Mouse (Mus musculus) embryonic facial prominence, embryonic 10.5 days (tissue): ENCODE data around the gene Rnase12. TPM values are rescaled to one million over a fixed set of nuclear protein-coding genes. Genes with fewer than 3 reads are reported as not detected.
"Not testable (repeated sequence)": the region's sequence is repeated elsewhere in the genome, so short reads cannot be mapped to it uniquely, and the experiment has no call there.

Experiments used
- DNase-seq: peaks from one replicate; pipeline ENCODE4 v3.0.0-alpha.2; 2017; ENCODE audit warnings: low spot score
- H3K27ac ChIP-seq: fragments of 300-500 bp; sonication (generic); replicated peaks from 2 replicates; pipeline ENCODE4 v1.5.1; 2016; ENCODE audit warnings: mild to moderate bottlenecking
- H3K27me3 ChIP-seq: fragments of 300-500 bp; sonication (generic); replicated peaks from 2 replicates; pipeline ENCODE4 v1.6.1; 2016; ENCODE audit warnings: low read depth, mild to moderate bottlenecking; ENCODE audit not compliant: poor library complexity, severe bottlenecking
- H3K36me3 ChIP-seq: fragments of 300-500 bp; sonication (generic); replicated peaks from 2 replicates; pipeline ENCODE4 v1.6.1; 2016; ENCODE audit warnings: mild to moderate bottlenecking, moderate library complexity
- H3K4me1 ChIP-seq: fragments of 300-500 bp; sonication (generic); 2 replicates; pipeline ENCODE4 v1.6.1; 2016
- H3K4me3 ChIP-seq: fragments of 300-500 bp; sonication (generic); 2 replicates; pipeline ENCODE4 v1.5.1; 2016; ENCODE audit warnings: mild to moderate bottlenecking, moderate library complexity
- H3K9me3 ChIP-seq: fragments of 300-500 bp; sonication (generic); 2 replicates; pipeline ENCODE4 v1.6.1; 2016; ENCODE audit warnings: mild to moderate bottlenecking
- WGBS: fragments of 180-500 bp; shearing (Covaris S2); methylation state at CpG from one replicate; pipeline ENCODE4 v1.1.7; 2016; 5-methylcytosine and 5-hydroxymethylcytosine counted together
- polyA plus RNA-seq: library from polyadenylated mRNA; unstranded; fragments of >200 nt; fragmentation: Nextera tagmentation; extraction: Ambion mirVana; gene quantifications from 2 replicates; pipeline ENCODE4 v1.2.1, GENCODE M21; 2016

Rnase12 gene
- polyA plus RNA-seq, 1 experiment from 2014 or later: not detected

DNA sequence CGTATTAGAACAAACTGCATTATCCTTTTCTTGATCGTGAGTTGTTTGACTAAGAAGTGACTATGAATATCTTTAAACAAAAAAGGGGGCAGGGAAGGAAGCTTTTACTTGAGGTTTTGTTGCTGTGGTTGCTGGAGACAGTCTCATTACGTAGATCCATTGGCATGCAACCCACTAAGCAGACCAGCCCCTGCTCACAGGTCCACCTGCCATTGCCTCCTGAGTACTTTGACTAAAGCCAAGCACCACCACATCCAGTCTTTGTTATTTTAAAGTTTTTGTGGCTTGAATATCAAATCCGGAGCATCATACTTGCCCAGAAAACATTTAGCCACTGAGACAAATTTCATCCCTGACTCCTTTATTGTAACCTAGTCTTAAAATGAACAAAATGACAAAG is 21.2 kb downstream of the Rnase12 start:
- WGBS: 87% methylated on average over 4 of the region's 4 CpGs
- no peak for DNase-seq
- H3K27ac ChIP-seq: no peak overlapping the region
- no peaks in the 10 kb centered on the region for H3K4me1 ChIP-seq
- no peaks in the 10 kb centered on the region for H3K36me3 ChIP-seq
- H3K27me3 ChIP-seq: no peaks in the 10 kb centered on the region
- no peak overlapping the region for H3K4me3 ChIP-seq
- H3K9me3 ChIP-seq: no peaks in the 10 kb centered on the region

DNA sequence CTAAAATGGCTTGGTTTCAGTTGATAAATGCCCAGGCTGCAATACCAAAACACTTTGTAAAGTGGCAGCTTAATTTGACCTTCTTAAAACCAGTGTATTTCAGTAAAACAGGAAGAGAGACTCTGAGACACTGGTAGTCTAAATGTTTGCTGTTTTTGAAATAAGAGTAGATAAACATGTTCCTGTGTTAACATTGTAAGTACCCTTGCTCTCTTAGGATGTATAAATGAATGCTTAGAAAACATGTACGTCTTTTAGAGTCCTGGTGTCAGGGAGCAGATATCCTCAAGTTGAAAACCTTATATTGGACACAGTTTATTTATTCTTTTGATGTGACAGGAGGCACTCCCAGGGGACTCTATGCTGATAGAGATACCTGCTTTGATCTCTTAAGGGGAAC is 22.3 kb downstream of the Rnase12 start:
- H3K4me1 ChIP-seq: no peaks in the 10 kb centered on the region
- no peak overlapping the region for H3K4me3 ChIP-seq
- no peaks in the 10 kb centered on the region for H3K9me3 ChIP-seq
- DNase-seq: no peak
- no peak overlapping the region for H3K27ac ChIP-seq
- WGBS: 71% methylated on average over 1 of the region's 1 CpGs
- H3K36me3 ChIP-seq: no peaks in the 10 kb centered on the region
- H3K27me3 ChIP-seq: no peaks in the 10 kb centered on the region

DNA sequence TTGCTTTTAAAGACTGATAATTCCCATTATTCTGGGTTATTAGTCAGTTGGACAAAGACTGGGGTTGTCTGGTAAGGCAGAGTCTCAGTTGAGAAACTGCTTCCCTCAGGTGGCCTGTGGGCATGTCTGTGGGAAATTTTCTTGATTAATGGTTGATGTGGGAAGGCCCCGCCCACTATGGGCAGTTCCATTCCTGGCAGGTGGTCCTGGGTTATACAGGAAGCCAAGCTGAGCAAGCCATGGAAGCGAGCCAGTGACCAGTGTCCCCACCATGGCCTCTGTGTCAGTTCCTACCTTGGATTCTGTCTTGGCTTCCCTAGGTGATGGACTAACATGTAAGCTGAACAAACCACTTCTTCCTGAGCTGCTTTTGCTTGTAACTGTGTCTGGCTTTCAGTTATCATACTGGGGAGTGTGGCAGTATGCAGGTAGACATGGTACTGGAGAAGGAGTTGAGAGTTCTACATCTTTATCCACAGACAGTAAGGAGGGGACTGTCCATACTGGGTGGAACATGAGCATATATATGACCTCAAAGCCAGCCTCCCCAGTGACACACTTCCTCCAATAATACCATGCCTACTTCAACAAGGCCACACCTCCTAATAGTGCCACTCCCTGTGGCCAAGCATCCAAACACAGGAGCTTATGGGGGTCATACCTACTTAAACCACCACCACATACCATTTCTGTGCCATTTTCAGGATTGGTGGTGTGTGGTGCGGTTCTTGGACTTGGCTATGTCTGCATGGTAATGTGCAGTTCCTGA is 29.9 kb downstream of the Rnase12 start:
- 59% methylated on average over 3 of the region's 3 CpGs for WGBS
- Histone ChIP-seq H3K36me3 (no peaks in the 10 kb centered on the region), H3K4me3 (no peak overlapping the region), H3K27me3 (no peaks in the 10 kb centered on the region), H3K4me1 (no peaks in the 10 kb centered on the region), H3K27ac (no peak overlapping the region), H3K9me3 (no peaks in the 10 kb centered on the region)
- no peak for DNase-seq

DNA sequence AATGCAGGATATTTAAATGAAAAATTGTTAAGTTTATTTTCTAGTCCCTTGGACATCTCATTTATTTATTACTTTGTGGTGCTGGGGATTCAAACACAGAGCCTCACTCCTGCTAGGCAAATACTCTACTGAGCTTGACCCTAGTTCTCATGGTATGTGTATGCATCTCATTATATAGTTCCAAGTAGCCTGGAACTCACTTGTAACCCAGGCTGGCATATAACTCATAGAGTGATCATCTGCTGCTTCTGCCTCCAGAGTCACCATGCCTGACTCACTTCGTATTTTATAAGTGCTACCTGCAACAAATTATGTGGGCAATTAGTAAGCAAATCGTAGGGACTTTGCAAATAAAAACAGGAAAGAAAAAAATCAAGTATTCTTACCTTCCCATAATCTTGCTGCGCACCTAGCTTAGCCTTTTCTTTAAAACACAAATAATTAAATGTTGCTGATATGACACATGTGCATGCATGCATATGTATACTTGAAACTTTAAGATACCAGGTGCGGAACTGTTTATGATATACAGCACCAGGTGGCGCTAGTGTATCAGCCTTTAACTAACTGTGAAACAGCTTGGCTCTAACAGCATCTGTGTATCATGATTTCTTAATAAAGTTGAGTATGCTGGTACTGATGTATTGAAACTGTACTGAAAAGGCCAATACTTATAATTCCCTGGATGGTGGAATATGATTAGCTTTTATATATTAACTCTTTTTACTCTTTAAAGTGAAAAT is 30.9 kb downstream of the Rnase12 start:
- Histone ChIP-seq H3K9me3 (no peaks in the 10 kb centered on the region), H3K4me1 (no peaks in the 10 kb centered on the region), H3K27me3 (no peaks in the 10 kb centered on the region), H3K36me3 (no peaks in the 10 kb centered on the region), H3K4me3 (no peak overlapping the region), H3K27ac (no peak overlapping the region)
- 37% methylated on average over 5 of the region's 5 CpGs for WGBS
- peak; percentile 61 for DNase-seq

DNA sequence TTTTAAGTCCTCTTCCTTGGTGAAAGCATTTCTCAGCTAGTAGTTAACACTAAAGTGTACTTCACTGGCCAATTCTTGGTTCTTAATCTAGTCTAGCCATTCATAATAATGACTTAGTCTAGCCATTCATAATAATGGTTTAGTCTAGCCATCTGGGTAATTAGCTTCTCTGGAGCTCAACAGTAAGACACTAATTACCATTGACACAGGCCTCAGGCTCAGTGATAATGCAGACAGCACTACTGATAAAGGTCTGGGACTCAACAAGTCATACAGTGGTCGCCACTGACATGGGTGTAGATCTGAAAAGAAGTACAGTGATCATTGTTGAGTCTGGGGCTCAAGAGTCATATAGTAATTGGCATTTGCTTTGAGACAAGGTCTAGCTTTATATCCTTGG is 32.6 kb downstream of the Rnase12 start:
- WGBS: 80% methylated on average over 1 of the region's 1 CpGs
- Histone ChIP-seq H3K4me3 (no peak overlapping the region), H3K27me3 (no peaks in the 10 kb centered on the region), H3K9me3 (no peaks in the 10 kb centered on the region), H3K36me3 (no peaks in the 10 kb centered on the region), H3K4me1 (no peaks in the 10 kb centered on the region), H3K27ac (no peak overlapping the region)
- DNase-seq: no peak

DNA sequence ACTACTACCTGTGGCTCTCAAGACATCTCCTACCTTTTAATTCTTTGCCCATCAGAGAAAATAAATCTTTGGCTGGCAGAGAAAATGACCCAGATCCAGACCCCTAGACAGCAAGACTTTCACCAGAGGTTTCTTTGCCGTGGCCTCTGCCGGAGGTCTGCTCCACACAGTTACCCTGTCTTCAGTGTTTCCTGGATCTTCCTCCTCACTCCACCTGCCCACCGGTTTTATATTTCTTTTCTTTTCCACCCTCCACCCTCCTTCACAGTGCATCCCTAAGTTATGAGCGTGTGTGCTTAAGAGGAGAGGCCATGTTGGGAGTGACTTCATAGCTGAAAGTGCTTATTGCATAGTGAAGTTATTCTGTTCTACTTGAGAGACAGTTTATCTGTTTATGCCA is 34.0 kb downstream of the Rnase12 start:
- H3K36me3 ChIP-seq: no peaks in the 10 kb centered on the region
- H3K4me3 ChIP-seq: no peak overlapping the region
- H3K27ac ChIP-seq: no peak overlapping the region
- no peaks in the 10 kb centered on the region for H3K9me3 ChIP-seq
- DNase-seq: no peak
- H3K4me1 ChIP-seq: no peaks in the 10 kb centered on the region
- 83% methylated on average over 4 of the region's 4 CpGs for WGBS
- H3K27me3 ChIP-seq: no peaks in the 10 kb centered on the region

DNA sequence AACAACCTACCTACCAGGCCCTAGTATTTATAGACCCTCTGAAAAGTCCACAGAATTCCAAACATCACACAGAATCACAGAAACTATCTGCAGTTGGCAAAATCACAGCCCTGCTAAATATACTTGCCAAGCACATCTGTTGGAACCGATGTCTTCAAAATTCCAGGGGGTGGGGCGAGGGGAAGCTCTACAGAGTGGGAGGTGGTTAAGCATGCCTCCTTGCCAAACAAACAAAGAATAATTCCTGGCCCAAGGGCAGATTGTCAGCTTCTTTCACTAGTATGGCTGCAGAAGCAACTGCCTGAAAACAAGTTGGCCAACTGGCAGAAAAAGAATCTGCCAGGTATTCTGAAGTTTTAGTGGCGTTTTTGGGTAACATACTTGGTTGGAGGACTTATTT is 40.2 kb downstream of the Rnase12 start:
- Histone ChIP-seq H3K27me3 (no peaks in the 10 kb centered on the region), H3K4me1 (no peaks in the 10 kb centered on the region), H3K9me3 (no peaks in the 10 kb centered on the region), H3K27ac (no peak overlapping the region), H3K36me3 (no peaks in the 10 kb centered on the region), H3K4me3 (no peak overlapping the region)
- WGBS: 62% methylated on average over 3 of the region's 3 CpGs
- DNase-seq: no peak

DNA sequence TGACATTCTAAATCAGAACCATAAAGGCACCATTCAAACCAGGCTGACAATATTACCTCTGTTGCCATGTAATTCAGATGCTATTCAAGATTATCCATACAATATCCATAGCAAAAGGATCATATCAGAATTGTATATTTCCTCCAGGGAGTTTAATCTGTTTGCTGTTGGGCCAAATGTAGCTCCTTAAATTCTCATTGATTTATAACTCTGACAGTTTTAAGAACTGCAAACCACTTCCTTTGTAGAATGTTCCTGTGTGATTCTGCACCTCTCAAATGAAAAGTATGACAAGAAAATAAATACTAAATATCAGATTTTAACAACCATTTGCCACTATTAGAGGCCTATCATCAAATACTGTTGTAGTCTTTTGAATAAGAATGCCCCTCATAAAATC is 41.7 kb downstream of the Rnase12 start:
- Histone ChIP-seq H3K9me3 (no peaks in the 10 kb centered on the region), H3K4me1 (no peaks in the 10 kb centered on the region), H3K27ac (no peak overlapping the region), H3K4me3 (no peak overlapping the region), H3K36me3 (no peaks in the 10 kb centered on the region), H3K27me3 (no peaks in the 10 kb centered on the region)
- no peak for DNase-seq

DNA sequence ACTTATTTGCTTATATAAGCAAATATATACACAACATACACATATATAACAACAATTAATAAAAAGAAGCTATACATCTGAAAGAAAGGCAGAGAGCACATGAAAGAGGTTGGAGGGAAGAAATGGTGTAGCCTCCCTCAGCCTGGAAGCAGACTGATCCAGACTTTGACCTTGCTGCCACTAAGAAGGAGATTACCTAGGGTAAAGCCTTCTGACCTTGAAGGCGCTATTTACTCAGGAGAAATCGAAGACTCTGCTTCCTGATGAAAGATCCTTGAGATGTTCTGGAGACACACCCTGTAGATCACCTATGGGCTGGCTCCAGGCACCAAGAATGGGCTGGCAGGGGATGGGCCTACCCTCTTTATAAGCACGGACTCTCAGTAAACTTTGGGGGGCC is 42.7 kb downstream of the Rnase12 start:
- not testable (repeated sequence) for H3K4me1 ChIP-seq, DNase-seq, H3K9me3 ChIP-seq, H3K4me3 ChIP-seq, H3K27ac ChIP-seq, H3K27me3 ChIP-seq, H3K36me3 ChIP-seq
- WGBS: 87% methylated on average over 3 of the region's 3 CpGs

DNA sequence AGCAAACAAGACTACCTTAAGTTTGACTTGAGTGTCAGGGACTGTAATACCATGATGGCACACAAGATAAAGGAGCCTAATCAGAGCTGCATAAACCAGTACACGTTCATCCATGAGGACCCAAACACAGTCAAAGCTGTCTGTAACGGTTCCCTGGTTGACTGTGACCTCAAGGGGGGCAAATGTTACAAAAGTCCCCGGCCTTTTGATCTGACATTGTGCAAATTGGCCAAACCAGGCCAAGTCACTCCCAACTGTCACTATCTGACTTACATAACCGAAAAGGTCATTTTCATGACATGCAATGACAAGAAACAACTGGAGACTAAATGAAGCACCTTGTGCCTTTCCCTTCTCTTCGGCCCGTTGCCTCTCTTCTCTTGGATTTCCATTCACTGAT is 47.9 kb downstream of the Rnase12 start:
- Histone ChIP-seq H3K4me3 (no peak overlapping the region), H3K9me3 (no peaks in the 10 kb centered on the region), H3K4me1 (0 out of 2 replicates have a peak, but pooled peaks cover 8% of the 10 kb centered on the region), H3K27ac (no peak overlapping the region), H3K27me3 (no peaks in the 10 kb centered on the region), H3K36me3 (no peaks in the 10 kb centered on the region)
- DNase-seq: no peak
- WGBS: 86% methylated on average over 6 of the region's 6 CpGs

DNA sequence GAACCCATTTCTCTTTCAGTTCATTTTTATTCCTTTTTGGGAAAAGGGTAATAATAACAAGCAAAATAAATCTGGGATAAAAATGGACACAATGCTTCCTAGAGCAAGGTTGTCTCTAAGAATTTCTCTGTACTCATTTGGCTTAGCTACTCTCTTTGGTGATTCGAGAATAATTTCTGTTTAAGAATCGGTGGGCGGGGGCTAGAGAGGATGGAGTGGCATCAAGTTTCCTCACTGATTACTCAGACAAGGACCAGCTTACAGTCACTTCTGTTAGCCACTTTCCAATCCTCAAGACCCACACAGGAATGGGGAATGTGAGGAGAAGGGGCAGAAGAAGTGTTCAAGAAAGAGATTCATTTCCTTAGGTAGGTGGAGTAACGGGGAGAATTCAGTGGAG is 48.7 kb downstream of the Rnase12 start:
- Histone ChIP-seq H3K4me1 (0 out of 2 replicates have a peak, but pooled peaks cover 8% of the 10 kb centered on the region), H3K27ac (no peak overlapping the region), H3K27me3 (no peaks in the 10 kb centered on the region), H3K36me3 (no peaks in the 10 kb centered on the region), H3K9me3 (no peaks in the 10 kb centered on the region), H3K4me3 (no peak overlapping the region)
- 82% methylated on average over 4 of the region's 4 CpGs for WGBS
- DNase-seq: no peak

DNA sequence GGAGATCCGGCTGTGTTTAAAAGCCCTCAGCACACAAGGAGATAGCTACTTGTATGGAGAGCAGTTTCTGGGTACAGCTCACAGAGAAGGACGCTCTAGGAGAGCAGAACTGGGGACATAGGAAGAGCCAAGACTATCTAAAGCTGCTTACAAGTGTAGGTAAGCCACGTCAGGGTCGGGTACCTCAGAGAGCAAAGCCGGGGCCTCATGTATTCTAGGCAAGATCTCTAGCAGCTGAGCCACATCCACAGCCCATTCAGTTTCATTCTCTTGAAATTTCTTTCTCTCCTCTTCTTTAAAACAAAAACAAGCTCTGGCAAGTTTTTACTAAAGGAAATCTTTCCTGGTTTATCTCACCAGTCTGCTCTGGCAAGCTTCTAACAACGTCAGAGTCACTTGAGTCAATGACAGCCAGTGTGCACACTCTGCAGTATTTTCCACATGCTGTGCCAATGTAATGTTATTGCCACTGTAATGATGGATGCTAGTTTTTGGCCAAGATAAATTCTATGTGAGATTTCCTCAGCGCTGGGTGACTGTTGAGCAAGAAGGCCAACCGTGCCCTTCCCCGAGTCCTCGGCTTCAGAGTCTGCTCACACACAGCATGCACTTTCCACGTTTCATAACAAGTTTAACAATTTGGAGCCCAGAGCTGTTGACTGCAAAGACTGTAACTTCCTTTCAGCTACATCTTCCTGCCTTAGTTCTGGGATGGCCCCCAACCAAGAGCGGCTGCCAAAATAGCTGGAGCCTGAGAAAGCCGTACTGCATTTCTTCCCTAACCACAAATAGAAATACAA is 49.3 kb downstream of the Rnase12 start:
- H3K4me3 ChIP-seq: no peak overlapping the region
- no peaks in the 10 kb centered on the region for H3K27me3 ChIP-seq
- H3K36me3 ChIP-seq: no peaks in the 10 kb centered on the region
- no peaks in the 10 kb centered on the region for H3K9me3 ChIP-seq
- H3K4me1 ChIP-seq: 0 out of 2 replicates have a peak, but pooled peaks cover 8% of the 10 kb centered on the region
- no peak overlapping the region for H3K27ac ChIP-seq
- 86% methylated on average over 13 of the region's 13 CpGs for WGBS
- DNase-seq: no peak
